Mouse (Mus musculus): ENCODE measurements around the gene Phlpp1. TPM values are rescaled to one million over a fixed set of nuclear protein-coding genes. Genes with fewer than 3 reads are reported as not detected.

The Phlpp1 gene
- polyA plus RNA-seq, 1 experiment from 2014 or later = 8.2 TPM

DNA sequence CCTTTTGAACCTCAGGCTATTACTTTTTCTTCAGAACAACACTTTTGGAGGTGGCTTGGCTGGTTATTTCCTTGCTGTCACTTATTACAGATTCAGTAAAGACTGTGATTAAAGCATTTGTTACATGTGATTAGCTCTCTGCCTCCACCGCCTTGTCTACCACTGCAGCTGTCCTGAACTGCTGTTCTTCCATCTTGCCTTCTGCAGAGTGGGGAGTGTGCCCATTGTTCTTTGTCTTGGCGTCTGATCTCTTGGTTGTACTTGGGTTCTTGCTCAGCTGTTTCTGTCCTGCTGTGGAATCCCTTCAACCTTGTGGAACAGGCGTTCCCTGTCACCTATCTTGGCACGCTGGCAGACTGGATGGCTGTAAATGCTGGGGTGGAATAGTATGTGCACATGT lies 30.4 kb downstream of the Phlpp1 start:
- Histone ChIP-seq H3K4me3 (replicated peaks) (no peak overlapping the region), H3K27me3 (no peaks in the 10 kb centered on the region), H3K9ac (replicated peaks) (no peak overlapping the region), H3K9me3 (peaks cover 2% of the 10 kb centered on the region; the same call in 1 of the 2 replicates), H3K36me3 (no peaks in the 10 kb centered on the region), H3K4me1 (replicated peaks) (peaks cover 70% of the 10 kb centered on the region), H3K27ac (peak overlapping the region; percentile 12; the same call in 1 of the 2 replicates), H3K4me2 (replicated peaks) (no peak overlapping the region)
- WGBS = 53% methylated on average over 4 of the region's 4 CpGs
- ATAC-seq = no peak

DNA sequence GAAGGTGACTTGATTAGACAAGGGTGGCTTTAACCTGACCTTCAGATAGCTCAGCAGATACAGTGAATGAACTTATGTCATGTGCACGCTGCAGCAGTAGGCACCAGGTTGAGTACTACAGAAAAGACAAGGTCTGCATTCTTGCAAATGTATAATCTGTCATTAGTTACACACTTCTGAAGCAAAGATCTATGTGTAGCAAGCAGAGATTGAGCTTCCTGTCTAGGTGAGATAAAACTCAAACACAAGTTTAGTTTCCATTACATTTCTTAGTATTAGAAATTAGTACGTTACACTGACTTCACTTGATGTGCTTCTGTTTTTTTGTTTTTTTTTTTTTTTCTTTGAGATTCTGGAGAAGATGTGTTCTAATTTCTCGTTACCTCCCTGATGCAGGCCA lies 32.4 kb downstream of the Phlpp1 start:
- H3K9ac ChIP-seq (replicated peaks) = no peak overlapping the region
- 77% methylated on average over 3 of the region's 3 CpGs for WGBS
- no peak overlapping the region for H3K27ac ChIP-seq
- peaks cover 9% of the 10 kb centered on the region for H3K9me3 ChIP-seq
- H3K27me3 ChIP-seq = no peaks in the 10 kb centered on the region
- ATAC-seq = no peak
- no peak overlapping the region for H3K4me3 ChIP-seq (replicated peaks)
- H3K4me1 ChIP-seq (replicated peaks) = peaks cover 57% of the 10 kb centered on the region
- no peaks in the 10 kb centered on the region for H3K36me3 ChIP-seq
- H3K4me2 ChIP-seq (replicated peaks) = no peak overlapping the region

DNA sequence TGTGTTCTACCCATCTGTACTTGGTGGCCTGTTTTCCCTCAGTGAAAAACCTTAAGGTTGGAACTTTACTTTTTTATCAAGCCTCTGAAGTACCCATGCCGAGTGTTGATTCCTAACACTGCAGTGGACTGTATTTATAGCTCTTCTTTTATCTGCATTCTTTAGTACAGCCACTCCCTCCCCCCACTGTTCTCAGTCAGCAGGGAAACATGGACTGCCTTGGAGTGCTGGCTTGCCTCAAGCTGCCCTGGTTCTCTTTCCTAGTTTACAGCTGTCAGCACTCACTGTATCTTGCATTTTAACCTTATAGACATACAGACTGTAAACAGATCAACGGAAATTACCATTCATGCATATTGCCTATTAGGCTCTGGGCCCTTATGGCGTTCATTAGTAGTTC lies 32.8 kb downstream of the Phlpp1 start:
- no peak overlapping the region for H3K27ac ChIP-seq
- H3K4me3 ChIP-seq (replicated peaks) = no peak overlapping the region
- H3K9ac ChIP-seq (replicated peaks) = no peak overlapping the region
- peaks cover 9% of the 10 kb centered on the region for H3K9me3 ChIP-seq
- H3K36me3 ChIP-seq = no peaks in the 10 kb centered on the region
- ATAC-seq = no peak
- WGBS = 47% methylated on average over 3 of the region's 3 CpGs
- no peaks in the 10 kb centered on the region for H3K27me3 ChIP-seq
- no peak overlapping the region for H3K4me2 ChIP-seq (replicated peaks)
- peaks cover 53% of the 10 kb centered on the region for H3K4me1 ChIP-seq (replicated peaks)

DNA sequence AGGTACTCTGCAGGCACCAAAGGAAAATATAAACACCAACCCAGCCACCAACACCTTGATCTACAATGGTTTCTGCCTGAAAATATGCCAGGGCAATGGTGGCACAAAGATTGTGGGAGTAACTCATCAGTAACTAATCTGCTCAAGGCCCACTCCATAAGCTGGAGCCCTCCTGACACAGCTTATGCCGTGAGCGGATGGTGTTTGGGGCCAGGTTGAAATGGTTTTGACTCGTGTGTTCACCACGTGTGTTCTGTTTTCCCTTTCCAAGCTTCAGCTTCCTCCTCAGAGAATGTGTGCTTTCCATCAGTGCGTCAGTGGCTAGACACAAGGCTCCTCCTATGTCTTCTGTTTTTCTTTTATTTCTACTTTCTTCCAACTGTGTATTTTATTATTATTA lies 37.0 kb downstream of the Phlpp1 start:
- H3K4me2 ChIP-seq (replicated peaks) = no peak overlapping the region
- no peak for ATAC-seq
- no peak overlapping the region for H3K27ac ChIP-seq
- peaks cover 27% of the 10 kb centered on the region for H3K4me1 ChIP-seq (replicated peaks)
- no peak overlapping the region for H3K4me3 ChIP-seq (replicated peaks)
- no peaks in the 10 kb centered on the region for H3K36me3 ChIP-seq
- no peak overlapping the region for H3K9ac ChIP-seq (replicated peaks)
- peaks cover 9% of the 10 kb centered on the region for H3K9me3 ChIP-seq
- no peaks in the 10 kb centered on the region for H3K27me3 ChIP-seq
- 76% methylated on average over 5 of the region's 5 CpGs for WGBS

DNA sequence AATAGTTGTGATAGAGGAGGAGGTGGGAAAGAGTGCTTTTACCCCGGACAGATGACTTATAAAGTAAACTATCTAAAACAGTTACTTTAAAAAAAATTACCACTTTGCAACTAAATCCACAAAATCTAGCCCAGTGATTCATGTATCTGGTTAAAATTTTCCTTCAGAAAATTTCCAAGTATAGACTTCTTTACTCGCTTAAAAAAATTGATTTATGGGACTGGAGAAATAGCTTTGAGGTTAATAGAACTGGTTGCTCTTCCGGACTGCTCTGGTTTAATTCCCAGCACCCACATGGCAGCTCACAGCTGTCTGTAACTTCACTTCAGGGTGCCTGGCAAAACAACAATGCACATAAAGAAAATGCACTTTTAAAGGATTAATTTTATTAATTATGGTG lies 38.9 kb downstream of the Phlpp1 start:
- 90% methylated on average over 3 of the region's 3 CpGs for WGBS

DNA sequence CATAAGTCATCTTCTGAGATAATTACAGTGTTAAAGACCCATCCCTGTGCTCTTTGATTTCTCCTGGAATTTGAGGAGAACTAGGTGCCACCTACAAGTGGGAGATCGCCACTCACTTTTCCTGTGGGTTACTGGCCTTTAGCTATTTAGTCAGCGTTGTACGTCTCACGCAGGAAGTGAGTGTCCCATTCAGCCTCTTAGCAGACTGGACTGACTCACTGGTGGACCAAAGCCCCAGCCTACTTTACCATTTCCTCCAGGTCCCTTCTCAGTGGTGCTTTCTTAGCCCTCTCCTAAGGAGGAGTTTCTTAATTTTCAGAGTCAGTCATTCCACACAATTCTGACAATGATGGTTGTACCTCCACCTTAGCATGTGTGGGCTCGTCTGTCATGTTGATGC lies 39.6 kb downstream of the Phlpp1 start:
- no peaks in the 10 kb centered on the region for H3K36me3 ChIP-seq
- H3K9ac ChIP-seq (replicated peaks) = no peak overlapping the region
- H3K9me3 ChIP-seq = peaks cover 9% of the 10 kb centered on the region
- no peak for ATAC-seq
- no peak overlapping the region for H3K4me2 ChIP-seq (replicated peaks)
- H3K27me3 ChIP-seq = no peaks in the 10 kb centered on the region
- peaks cover 13% of the 10 kb centered on the region for H3K4me1 ChIP-seq (replicated peaks)
- 88% methylated on average over 5 of the region's 5 CpGs for WGBS
- no peak overlapping the region for H3K4me3 ChIP-seq (replicated peaks)
- H3K27ac ChIP-seq = no peak overlapping the region

More for the DNA sequence above, 38.9 kb downstream of the Phlpp1 start:
- Histone ChIP-seq H3K9ac (replicated peaks) (no peak overlapping the region), H3K4me3 (replicated peaks) (no peak overlapping the region), H3K36me3 (no peaks in the 10 kb centered on the region), H3K27ac (no peak overlapping the region), H3K9me3 (peaks cover 9% of the 10 kb centered on the region), H3K4me2 (replicated peaks) (no peak overlapping the region), H3K4me1 (replicated peaks) (peaks cover 13% of the 10 kb centered on the region), H3K27me3 (no peaks in the 10 kb centered on the region)
- no peak for ATAC-seq

DNA sequence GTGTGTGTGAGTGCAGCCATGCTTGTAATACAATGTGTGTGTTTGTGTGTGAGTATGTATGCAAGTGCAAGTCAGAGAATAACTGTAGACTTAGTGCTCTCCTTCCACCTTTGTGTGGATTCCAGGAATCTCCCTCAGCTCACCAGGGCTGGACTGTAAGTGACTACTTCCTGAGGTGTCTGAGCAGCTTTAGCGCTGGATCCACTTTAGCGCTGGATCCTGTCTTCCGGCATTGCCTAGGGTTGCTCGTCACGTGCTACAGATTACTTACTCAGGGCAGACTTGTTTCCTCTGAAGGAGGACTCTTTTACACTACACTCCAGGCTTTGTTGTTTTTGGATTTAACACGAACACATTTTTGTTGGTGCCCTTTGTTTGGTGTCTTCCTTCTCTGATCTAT lies 48.9 kb downstream of the Phlpp1 start:
- Histone ChIP-seq H3K36me3 (no peaks in the 10 kb centered on the region), H3K4me1 (replicated peaks) (peaks cover 13% of the 10 kb centered on the region), H3K9me3 (no peaks in the 10 kb centered on the region), H3K4me2 (replicated peaks) (no peak overlapping the region), H3K9ac (replicated peaks) (no peak overlapping the region), H3K27ac (no peak overlapping the region), H3K4me3 (replicated peaks) (no peak overlapping the region), H3K27me3 (no peaks in the 10 kb centered on the region)
- WGBS = 71% methylated on average over 6 of the region's 6 CpGs
- ATAC-seq = no peak

DNA sequence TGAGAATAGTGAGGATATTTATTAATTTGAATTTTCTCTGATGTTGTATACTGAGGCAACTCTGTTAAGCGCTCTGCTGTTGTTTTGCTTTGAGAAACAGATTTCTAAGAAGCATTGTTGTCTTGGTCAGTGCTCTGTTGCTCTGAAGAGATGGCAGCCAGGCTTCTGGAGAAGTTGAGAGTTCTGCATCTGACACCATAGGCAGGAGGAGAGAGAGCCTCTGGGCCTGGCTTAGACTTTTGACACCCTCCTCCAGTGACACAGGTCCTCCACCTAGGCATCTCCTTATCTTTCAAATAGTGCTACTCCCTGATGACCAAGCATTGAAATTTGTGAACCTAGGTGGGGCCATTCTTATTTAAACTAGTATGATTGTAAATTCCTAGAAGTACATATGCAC lies 49.8 kb downstream of the Phlpp1 start:
- no peak overlapping the region for H3K4me2 ChIP-seq (replicated peaks)
- no peak overlapping the region for H3K4me3 ChIP-seq (replicated peaks)
- no peaks in the 10 kb centered on the region for H3K9me3 ChIP-seq
- no peak for ATAC-seq
- H3K9ac ChIP-seq (replicated peaks) = no peak overlapping the region
- no peak overlapping the region for H3K27ac ChIP-seq
- H3K27me3 ChIP-seq = no peaks in the 10 kb centered on the region
- 85% methylated on average over 1 of the region's 1 CpGs for WGBS
- peaks cover 16% of the 10 kb centered on the region for H3K4me1 ChIP-seq (replicated peaks)
- H3K36me3 ChIP-seq = no peaks in the 10 kb centered on the region

DNA sequence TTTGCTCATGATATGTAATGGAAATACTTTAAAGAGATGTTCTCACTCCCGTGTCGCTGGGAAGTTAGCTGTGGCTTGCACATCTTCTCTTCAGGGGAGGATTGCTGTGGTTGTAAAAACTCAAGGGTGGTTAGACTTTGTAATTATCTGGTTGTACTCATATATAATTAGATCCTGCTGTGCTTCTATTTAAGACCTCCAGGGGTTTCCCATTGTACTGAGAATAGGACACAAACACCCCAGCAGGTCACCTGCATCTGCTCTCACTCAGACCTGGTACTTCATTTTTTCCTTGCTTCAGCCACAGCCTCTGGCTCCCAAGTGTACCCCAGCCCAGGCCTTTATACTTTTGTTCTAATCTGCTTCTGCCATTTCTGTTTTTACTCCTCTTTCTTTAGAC lies 50.4 kb downstream of the Phlpp1 start:
- 0 out of 2 replicates have a peak, but pooled peaks have one; percentile 24 for ATAC-seq
- H3K9ac ChIP-seq (replicated peaks) = no peak overlapping the region
- H3K4me1 ChIP-seq (replicated peaks) = peaks cover 20% of the 10 kb centered on the region
- no peak overlapping the region for H3K27ac ChIP-seq
- no peaks in the 10 kb centered on the region for H3K27me3 ChIP-seq
- no peaks in the 10 kb centered on the region for H3K9me3 ChIP-seq
- 10% methylated on average over 2 of the region's 2 CpGs for WGBS
- no peak overlapping the region for H3K4me2 ChIP-seq (replicated peaks)
- no peaks in the 10 kb centered on the region for H3K36me3 ChIP-seq
- H3K4me3 ChIP-seq (replicated peaks) = no peak overlapping the region

DNA sequence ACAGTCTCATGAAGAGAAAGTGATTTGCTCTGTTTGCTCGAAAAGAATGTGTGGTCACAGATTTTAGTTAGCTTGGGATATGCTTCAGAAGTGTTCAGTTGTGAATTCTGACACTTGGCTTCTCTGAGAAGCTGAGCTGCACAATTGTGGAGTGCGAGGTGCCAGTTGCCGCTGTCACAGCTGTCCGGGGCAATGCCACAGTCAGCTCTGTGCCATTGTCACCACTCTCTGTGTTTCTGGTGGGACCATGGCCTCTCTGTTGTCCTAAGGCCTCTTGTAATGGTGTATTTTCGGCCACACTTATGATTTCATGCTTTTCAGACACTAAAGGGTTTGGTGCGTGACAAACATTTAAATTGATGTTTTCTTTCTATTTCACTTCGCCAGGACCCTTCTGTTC lies 55.1 kb downstream of the Phlpp1 start:
- Histone ChIP-seq H3K36me3 (no peaks in the 10 kb centered on the region), H3K9ac (replicated peaks) (no peak overlapping the region), H3K4me1 (replicated peaks) (peaks cover 19% of the 10 kb centered on the region), H3K4me3 (replicated peaks) (no peak overlapping the region), H3K27ac (no peak overlapping the region), H3K9me3 (no peaks in the 10 kb centered on the region), H3K27me3 (no peaks in the 10 kb centered on the region), H3K4me2 (replicated peaks) (no peak overlapping the region)
- ATAC-seq = peak; percentile 72; the same call in 1 of the 2 replicates
- WGBS = 70% methylated on average over 7 of the region's 7 CpGs

DNA sequence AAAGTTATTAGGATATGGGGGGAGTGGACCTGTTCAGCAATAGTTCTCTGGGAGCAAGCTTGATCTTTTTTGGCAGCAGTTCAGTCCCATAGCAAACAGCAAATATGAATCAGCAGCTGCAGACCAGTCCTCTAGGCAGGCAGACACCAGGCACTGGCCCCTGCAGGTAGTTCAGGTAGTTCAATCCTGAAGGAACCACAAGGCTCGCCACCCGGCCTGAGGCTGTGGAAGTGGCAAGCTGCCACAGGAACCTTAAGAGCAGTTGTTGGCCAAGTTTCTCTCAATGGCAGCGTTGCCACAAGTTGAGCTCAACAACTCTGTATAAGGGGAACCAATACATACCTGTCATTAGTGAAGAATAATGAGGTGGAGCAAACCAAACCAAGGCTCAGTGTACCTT lies 58.8 kb downstream of the Phlpp1 start:
- no peaks in the 10 kb centered on the region for H3K27me3 ChIP-seq
- H3K4me3 ChIP-seq (replicated peaks) = no peak overlapping the region
- H3K4me2 ChIP-seq (replicated peaks) = no peak overlapping the region
- H3K9me3 ChIP-seq = no peaks in the 10 kb centered on the region
- H3K4me1 ChIP-seq (replicated peaks) = peaks cover 11% of the 10 kb centered on the region; the same call in 1 of the 2 replicates
- no peak overlapping the region for H3K27ac ChIP-seq
- 85% methylated on average over 3 of the region's 3 CpGs for WGBS
- no peaks in the 10 kb centered on the region for H3K36me3 ChIP-seq
- no peak overlapping the region for H3K9ac ChIP-seq (replicated peaks)
- no peak for ATAC-seq

DNA sequence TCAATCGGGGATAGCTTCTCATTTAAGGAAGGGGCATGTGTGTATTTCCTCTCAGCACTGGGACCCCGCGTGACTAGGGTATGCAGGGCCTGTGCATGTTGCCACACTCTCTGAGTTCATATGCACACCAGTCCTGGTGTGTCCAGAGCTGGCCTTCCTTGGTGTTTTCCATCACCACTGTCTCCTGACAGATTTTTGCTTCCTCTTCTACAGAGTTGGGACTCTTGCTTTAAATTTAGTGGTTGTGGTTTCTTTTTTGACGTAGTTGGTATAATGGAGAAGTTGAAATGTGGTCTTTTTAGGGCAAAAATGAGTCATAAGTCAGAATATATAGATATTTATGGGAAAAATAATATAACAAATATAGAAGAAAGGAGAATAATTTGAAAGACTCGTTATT lies 59.8 kb downstream of the Phlpp1 start:
- H3K9me3 ChIP-seq = no peaks in the 10 kb centered on the region
- H3K36me3 ChIP-seq = no peaks in the 10 kb centered on the region
- WGBS = 91% methylated on average over 5 of the region's 5 CpGs
- H3K4me3 ChIP-seq (replicated peaks) = no peak overlapping the region
- H3K4me1 ChIP-seq (replicated peaks) = peaks cover 7% of the 10 kb centered on the region; the same call in 1 of the 2 replicates
- H3K27me3 ChIP-seq = no peaks in the 10 kb centered on the region
- no peak for ATAC-seq
- no peak overlapping the region for H3K4me2 ChIP-seq (replicated peaks)
- H3K9ac ChIP-seq (replicated peaks) = no peak overlapping the region
- no peak overlapping the region for H3K27ac ChIP-seq

DNA sequence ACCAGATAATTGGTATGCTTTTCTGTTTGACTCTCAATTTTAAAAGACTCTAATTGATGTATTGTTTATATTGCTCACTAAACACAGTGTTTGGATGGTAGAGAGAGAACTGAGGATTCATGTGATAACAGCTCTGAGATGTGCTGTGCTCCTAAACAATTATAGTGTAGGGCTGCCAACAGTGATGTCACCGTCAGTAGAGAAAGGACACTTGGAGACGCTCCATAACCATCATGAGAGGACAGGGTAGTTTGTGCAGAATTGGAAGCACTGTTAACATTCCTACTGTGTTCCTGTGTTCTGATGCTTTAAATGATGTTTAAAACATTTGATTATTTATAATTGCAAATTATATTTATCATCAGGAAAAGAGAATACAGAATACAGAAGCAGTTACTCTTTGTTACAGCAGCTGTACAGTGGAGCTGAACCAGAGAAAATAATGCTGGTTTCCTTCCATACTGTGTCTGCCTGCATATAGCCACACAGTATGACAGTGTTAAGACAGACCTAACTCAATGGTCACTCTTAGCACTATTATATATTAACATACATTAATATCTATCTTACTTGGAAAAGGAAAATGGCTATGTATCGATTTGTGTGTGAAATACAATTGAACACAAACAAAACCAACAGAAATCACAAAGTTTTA lies 60.4 kb downstream of the Phlpp1 start:
- WGBS = 80% methylated on average over 3 of the region's 3 CpGs
- Histone ChIP-seq H3K27ac (no peak overlapping the region), H3K36me3 (no peaks in the 10 kb centered on the region), H3K9me3 (no peaks in the 10 kb centered on the region), H3K9ac (replicated peaks) (no peak overlapping the region), H3K4me3 (replicated peaks) (no peak overlapping the region), H3K4me2 (replicated peaks) (no peak overlapping the region), H3K4me1 (replicated peaks) (0 out of 2 replicates have a peak, but pooled peaks cover 3% of the 10 kb centered on the region), H3K27me3 (no peaks in the 10 kb centered on the region)
- ATAC-seq = 0 out of 2 replicates have a peak, but pooled peaks have one; percentile 27

All from midbrain, embryonic 13.5 days (tissue).